Mouse (Mus musculus) embryonic facial prominence, embryonic 11.5 days (tissue): ENCODE results near the gene Ly6g6d. TPM values are rescaled to one million over a fixed set of nuclear protein-coding genes. Genes with fewer than 3 reads are reported as not detected.
A peak's percentile ranks its signal among the peaks of the same experiment; 100 is the strongest.

ENCODE experiments used
- ATAC-seq: fragments of 200-750 bp; cut with Nextera tagmentation; replicated peaks from 2 replicates; pipeline ENCODE4 v1.8.0; 2017; ENCODE audit warnings: low read depth; ENCODE audit not compliant: insufficient number of reproducible peaks, low FRiP score, low TSS enrichment
- DNase-seq: peaks from one replicate; pipeline ENCODE4 v3.0.0-alpha.2; 2015; ENCODE audit warnings: low spot score
- H3K27ac ChIP-seq: fragments of 300-500 bp; sonication (generic); replicated peaks from 2 replicates; pipeline ENCODE4 v1.5.1; 2014; ENCODE audit warnings: mild to moderate bottlenecking, low read depth, low read length, control low read depth
- H3K27me3 ChIP-seq: fragments of 300-500 bp; sonication (generic); 2 replicates; pipeline ENCODE4 v1.6.1; 2014; ENCODE audit warnings: mild to moderate bottlenecking, low read length, moderate library complexity, mixed read lengths; ENCODE audit not compliant: control insufficient read depth, insufficient read depth
- H3K36me3 ChIP-seq: fragments of 300-500 bp; sonication (generic); replicated peaks from 2 replicates; pipeline ENCODE4 v1.6.1; 2014; ENCODE audit warnings: low read depth, mild to moderate bottlenecking, low read length, moderate library complexity, mixed read lengths; ENCODE audit not compliant: control insufficient read depth, insufficient read depth
- H3K4me1 ChIP-seq: fragments of 300-500 bp; sonication (generic); 2 replicates; pipeline ENCODE4 v1.6.1; 2014; ENCODE audit warnings: low read length, mixed read lengths; ENCODE audit not compliant: control insufficient read depth, insufficient read depth
- H3K4me2 ChIP-seq: fragments of 300-500 bp; sonication (generic); 2 replicates; pipeline ENCODE4 v1.6.1; 2014; ENCODE audit warnings: low read depth, mild to moderate bottlenecking, control low read depth, low read length, moderate library complexity
- H3K4me3 ChIP-seq: fragments of 300-500 bp; sonication (generic); 2 replicates; pipeline ENCODE4 v1.5.1; 2014; ENCODE audit warnings: low read depth, low read length, control low read depth
- H3K9ac ChIP-seq: fragments of 300-500 bp; sonication (generic); replicated peaks from 2 replicates; pipeline ENCODE4 v1.6.1; 2014; ENCODE audit warnings: mild to moderate bottlenecking, control low read depth, low read length
- H3K9me3 ChIP-seq: fragments of 300-500 bp; sonication (generic); replicated peaks from 2 replicates; pipeline ENCODE4 v1.6.1; 2016; ENCODE audit warnings: mild to moderate bottlenecking, low read length, inconsistent platforms, mixed read lengths; ENCODE audit not compliant: control insufficient read depth
- WGBS: fragments of 180-500 bp; shearing (Covaris S2); extraction: QIAGEN DNeasy Blood & Tissue Kit; methylation state at CpG from one replicate; pipeline ENCODE4 v1.1.7; 2014; 5-methylcytosine and 5-hydroxymethylcytosine counted together
- polyA plus RNA-seq: library from polyadenylated mRNA; unstranded; fragments of >200 nt; fragmentation: Nextera tagmentation; extraction: Ambion mirVana; gene quantifications from 2 replicates; pipeline ENCODE4 v1.2.1, GENCODE M21; 2014

Gene Ly6g6d
- polyA plus RNA-seq, 1 experiment from 2014 or later: not detected

- Histone ChIP-seq H3K36me3 (peaks cover 9% of the 10 kb centered on the region), H3K27ac (no peak overlapping the region), H3K9me3 (no peaks in the 10 kb centered on the region), H3K4me2 (no peak overlapping the region; the same call in 1 of the 2 replicates), H3K4me1 (peaks cover 16% of the 10 kb centered on the region), H3K27me3 (peaks cover 9% of the 10 kb centered on the region), H3K9ac (no peak overlapping the region), H3K4me3 (no peak overlapping the region)
- ATAC-seq (no peak), DNase-seq (no peak)
- WGBS: 85% methylated on average over 8 of the region's 8 CpGs
Observed at GRCm38 (mm10) chr17:35061299-35061698, 16.6 kb downstream of the Ly6g6d start.

GRCm38 (mm10) chr17:35060737-35061297 lies 17.0 kb downstream of the Ly6g6d start:
- ATAC-seq (no peak), DNase-seq (no peak)
- 53% methylated on average over 22 of the region's 22 CpGs for WGBS
- H3K4me3 ChIP-seq: peak overlapping the region; percentile 64
- H3K9ac ChIP-seq: peak overlapping the region; percentile 92; the same call in 1 of the 2 replicates
- H3K4me1 ChIP-seq: peaks cover 16% of the 10 kb centered on the region
- H3K36me3 ChIP-seq: peaks cover 9% of the 10 kb centered on the region
- H3K27me3 ChIP-seq: peaks cover 6% of the 10 kb centered on the region
- H3K27ac ChIP-seq: no peak overlapping the region
- H3K9me3 ChIP-seq: no peaks in the 10 kb centered on the region
- peak overlapping the region; percentile 84 for H3K4me2 ChIP-seq

- ATAC-seq: no peak
- Histone ChIP-seq H3K27ac (no peak overlapping the region), H3K9ac (peak overlapping the region; percentile 92), H3K36me3 (peaks cover 9% of the 10 kb centered on the region), H3K4me2 (peak overlapping the region; percentile 84), H3K27me3 (no peaks in the 10 kb centered on the region; the same call in 1 of the 2 replicates), H3K4me1 (peaks cover 12% of the 10 kb centered on the region), H3K9me3 (no peaks in the 10 kb centered on the region), H3K4me3 (peak overlapping the region; percentile 64)
- 24% methylated on average over 14 of the region's 14 CpGs for WGBS
- no peak for DNase-seq
Observed at GRCm38 (mm10) chr17:35060071-35060470, 17.8 kb downstream of the Ly6g6d start.

- ATAC-seq (peak; percentile 89), DNase-seq (peak; percentile 98)
- Histone ChIP-seq H3K4me2 (peak within 1 kb of the TSS; percentile 84), H3K4me3 (peak within 1 kb of the TSS; percentile 64), H3K9ac (peak within 1 kb of the TSS; percentile 92), H3K9me3 (no peaks in the 10 kb centered on the region), H3K36me3 (peaks cover 15% of the 10 kb centered on the region), H3K27me3 (no peaks in the 10 kb centered on the region), H3K27ac (peak within 1 kb of the TSS; percentile 71), H3K4me1 (peaks cover 12% of the 10 kb centered on the region)
- under 1% methylated on average over 56 of the region's 57 CpGs for WGBS
Observed at GRCm38 (mm10) chr17:35058911-35059892, 18.7 kb downstream of the Ly6g6d start, which contains the start of gene Ddah2. Gene Ddah2 (plus strand): TSS chr17:35059035.

- ATAC-seq: no peak
Observed at GRCm38 (mm10) chr17:35058316-35058715, 19.5 kb downstream of the Ly6g6d start.

GRCm38 (mm10) chr17:35057090-35057489 lies 20.8 kb downstream of the Ly6g6d start:
- no peaks in the 10 kb centered on the region for H3K27me3 ChIP-seq
- H3K4me3 ChIP-seq: no peak overlapping the region
- no peak overlapping the region for H3K9ac ChIP-seq
- WGBS: 80% methylated on average over 3 of the region's 3 CpGs
- DNase-seq (no peak), ATAC-seq (no peak)
- no peak overlapping the region for H3K27ac ChIP-seq
- no peak overlapping the region for H3K4me2 ChIP-seq
- no peaks in the 10 kb centered on the region for H3K9me3 ChIP-seq
- peaks cover 17% of the 10 kb centered on the region for H3K36me3 ChIP-seq
- peaks cover 13% of the 10 kb centered on the region for H3K4me1 ChIP-seq

More at GRCm38 (mm10) chr17:35058316-35058715, 19.5 kb downstream of the Ly6g6d start:
- DNase-seq: no peak
- no peak overlapping the region; the same call in 1 of the 2 replicates for H3K4me2 ChIP-seq
- H3K4me1 ChIP-seq: peaks cover 12% of the 10 kb centered on the region
- H3K9ac ChIP-seq: peak overlapping the region; percentile 9; the same call in 1 of the 2 replicates
- WGBS: 63% methylated on average over 9 of the region's 9 CpGs
- 0 out of 2 replicates have a peak overlapping the region, but pooled peaks have one; percentile 5 for H3K4me3 ChIP-seq
- no peaks in the 10 kb centered on the region for H3K27me3 ChIP-seq
- H3K9me3 ChIP-seq: no peaks in the 10 kb centered on the region
- peaks cover 17% of the 10 kb centered on the region for H3K36me3 ChIP-seq
- no peak overlapping the region for H3K27ac ChIP-seq

GRCm38 (mm10) chr17:35055691-35056495 lies 22.0 kb downstream of the Ly6g6d start:
- Histone ChIP-seq H3K9me3 (no peaks in the 10 kb centered on the region), H3K4me1 (peaks cover 13% of the 10 kb centered on the region), H3K27me3 (no peaks in the 10 kb centered on the region), H3K9ac (no peak overlapping the region), H3K36me3 (peaks cover 9% of the 10 kb centered on the region), H3K4me2 (no peak overlapping the region), H3K27ac (no peak overlapping the region), H3K4me3 (no peak overlapping the region)
- ATAC-seq (no peak), DNase-seq (no peak)
- 94% methylated on average over 7 of the region's 7 CpGs for WGBS
